8 mouse cellular contexts compared by ENCODE assay signal in the genomic region with DNA sequence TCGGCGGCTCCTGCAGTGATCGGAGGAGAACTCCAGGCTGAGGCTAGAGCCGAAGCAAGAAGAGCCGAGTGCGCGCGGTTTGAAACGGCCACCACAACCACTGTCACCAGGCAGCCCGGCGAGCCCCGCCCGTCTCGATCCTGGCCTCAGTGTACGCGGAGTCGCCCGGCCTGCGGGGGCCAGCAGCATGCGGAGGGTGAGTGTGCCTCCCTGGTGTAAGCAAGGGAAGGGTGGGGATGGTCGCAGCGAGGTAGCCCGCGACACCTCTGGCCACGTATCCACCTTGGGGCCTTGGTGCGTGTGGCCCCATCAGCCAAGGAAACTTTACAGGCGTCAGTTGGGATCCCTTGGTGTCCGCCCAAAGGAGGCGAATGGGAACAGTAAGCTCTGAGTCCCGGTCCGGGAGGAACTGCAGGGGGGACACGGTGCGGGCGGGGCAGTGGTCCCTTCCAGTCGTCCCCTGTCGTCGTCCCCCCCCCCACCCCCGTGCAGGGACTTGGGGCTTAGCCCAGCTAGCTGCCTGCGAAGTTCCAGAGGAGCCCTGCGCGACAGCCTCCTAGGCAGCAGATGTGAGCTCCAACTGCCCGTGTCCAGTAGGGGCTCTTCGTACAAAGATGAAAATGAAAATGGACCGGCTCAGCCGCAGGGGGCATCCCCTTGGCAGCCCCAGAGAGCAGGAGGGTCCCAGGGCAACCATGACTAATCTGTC. TPM values are rescaled to one million over a fixed set of nuclear protein-coding genes. Genes with fewer than 3 reads are reported as not detected.
DNase-seq lines count a peak whose midpoint lies in the region; ATAC-seq and TF ChIP-seq lines count a peak whose summit lies in the region.

No protein-coding gene starts in this region.

- H3K4me1 ChIP-seq in bone marrow macrophage, adult 2 months (ENCODE audit: control insufficient read depth, insufficient read depth, low read length) = 0 out of 2 replicates have a peak, but pooled peaks cover 2% of the 10 kb centered on the region
- no peaks in the 10 kb centered on the region for H3K4me1 ChIP-seq in forebrain, postnatal 0 days (ENCODE audit: insufficient read depth)
- peaks cover 8% of the 10 kb centered on the region for H3K4me1 ChIP-seq in intestine, embryonic 16.5 days (ENCODE audit: control insufficient read depth, insufficient read depth, low read length)
- no peaks in the 10 kb centered on the region; the same call in 1 of the 2 replicates for H3K4me1 ChIP-seq in lung, embryonic 16.5 days (replicated peaks; ENCODE audit: control insufficient read depth, insufficient read depth, low read length)
- peaks cover 15% of the 10 kb centered on the region for H3K4me1 ChIP-seq in stomach, embryonic 15.5 days

- peak; percentile 77 for ATAC-seq in forebrain, postnatal 0 days
- peak; percentile 57 for ATAC-seq in intestine, embryonic 16.5 days
- ATAC-seq in lung, embryonic 16.5 days (ENCODE audit: low read depth) = peak; percentile 67
- peak; percentile 60 for ATAC-seq in stomach, embryonic 15.5 days (ENCODE audit: insufficient read depth, low FRiP score, low read depth)
- no peak for ATAC-seq in activated CD4-positive, CD25-positive, alpha-beta regulatory T cell, adult 4 months

- TF ChIP-seq CTCF in bone marrow macrophage, adult 2 months (IDR thresholded peaks at IDR 0.05; ENCODE audit: low read depth, low read length) = no peak
- 0 out of 2 replicates have a peak, but pooled peaks have one; percentile 8 for TF ChIP-seq CTCF in forebrain, postnatal 0 days (IDR thresholded peaks at IDR 0.05; ENCODE audit: low read depth)

- no peak for TF ChIP-seq POLR2A in bone marrow macrophage, adult 2 months (IDR thresholded peaks at IDR 0.05; ENCODE audit: borderline replicate concordance, low read depth, low read length)

- peak; percentile 17 to 29 for DNase-seq in layer of hippocampus, postnatal 36 days
- no peak for DNase-seq in layer of hippocampus, adult 11-12 months (ENCODE audit: low spot score)
- DNase-seq in forebrain, postnatal 0 days = no peak

- 3% methylated on average over 42 of the region's 45 CpGs for WGBS in forebrain, postnatal 0 days
- WGBS in intestine, embryonic 16.5 days = 1% methylated on average over 45 of the region's 45 CpGs
- 1% methylated on average over 45 of the region's 45 CpGs for WGBS in lung, embryonic 16.5 days
- under 1% methylated on average over 45 of the region's 45 CpGs for WGBS in stomach, embryonic 15.5 days

- H3K27ac ChIP-seq in bone marrow macrophage, adult 2 months (ENCODE audit: insufficient read depth, low read depth, low read length) = no peak overlapping the region
- no peak overlapping the region for H3K27ac ChIP-seq in forebrain, postnatal 0 days (ENCODE audit: low read depth, low read length)
- H3K27ac ChIP-seq in intestine, embryonic 16.5 days (ENCODE audit: low read length) = no peak overlapping the region
- H3K27ac ChIP-seq in lung, embryonic 16.5 days (ENCODE audit: low read length) = no peak overlapping the region
- no peak overlapping the region for H3K27ac ChIP-seq in stomach, embryonic 15.5 days

- peaks cover 5% of the 10 kb centered on the region; the same call in 1 of the 2 replicates for H3K27me3 ChIP-seq in forebrain, postnatal 0 days (ENCODE audit: insufficient read depth, low read length)
- peaks cover 22% of the 10 kb centered on the region for H3K27me3 ChIP-seq in intestine, embryonic 16.5 days (replicated peaks; ENCODE audit: control insufficient read depth, insufficient read depth, low read length)
- peaks cover 8% of the 10 kb centered on the region; the same call in 1 of the 2 replicates for H3K27me3 ChIP-seq in lung, embryonic 16.5 days (ENCODE audit: control insufficient read depth, insufficient read depth, low read depth, low read length)
- H3K27me3 ChIP-seq in stomach, embryonic 15.5 days (replicated peaks) = peaks cover 18% of the 10 kb centered on the region

- peak overlapping the region; percentile 31; the same call in 1 of the 2 replicates for H3K9ac ChIP-seq in forebrain, postnatal 0 days
- peak overlapping the region; percentile 57 for H3K9ac ChIP-seq in intestine, embryonic 16.5 days (ENCODE audit: low read depth, low read length)
- peak overlapping the region; percentile 51 for H3K9ac ChIP-seq in lung, embryonic 16.5 days (ENCODE audit: low read length)
- peak overlapping the region; percentile 16; the same call in 1 of the 2 replicates for H3K9ac ChIP-seq in stomach, embryonic 15.5 days

- peak overlapping the region; percentile 59 for H3K4me3 ChIP-seq in bone marrow macrophage, adult 2 months (ENCODE audit: insufficient read depth, low read length)
- H3K4me3 ChIP-seq in forebrain, postnatal 0 days (ENCODE audit: low read depth, low read length) = peak overlapping the region; percentile 36
- peak overlapping the region; percentile 56 for H3K4me3 ChIP-seq in intestine, embryonic 16.5 days (ENCODE audit: low read length)
- H3K4me3 ChIP-seq in lung, embryonic 16.5 days (ENCODE audit: low read length) = peak overlapping the region; percentile 54
- peak overlapping the region; percentile 48 for H3K4me3 ChIP-seq in stomach, embryonic 15.5 days (replicated peaks)

- H3K4me2 ChIP-seq in forebrain, postnatal 0 days (ENCODE audit: low read depth) = peak overlapping the region; percentile 80
- H3K4me2 ChIP-seq in intestine, embryonic 16.5 days (ENCODE audit: low read depth, low read length) = peak overlapping the region; percentile 96
- H3K4me2 ChIP-seq in lung, embryonic 16.5 days (ENCODE audit: low read depth, low read length) = peak overlapping the region; percentile 98
- peak overlapping the region; percentile 97 for H3K4me2 ChIP-seq in stomach, embryonic 15.5 days

- no peaks in the 10 kb centered on the region for H3K36me3 ChIP-seq in forebrain, postnatal 0 days (ENCODE audit: insufficient read depth)
- H3K36me3 ChIP-seq in intestine, embryonic 16.5 days (ENCODE audit: control insufficient read depth, insufficient read depth, low read length) = no peaks in the 10 kb centered on the region
- H3K36me3 ChIP-seq in lung, embryonic 16.5 days (ENCODE audit: control insufficient read depth, insufficient read depth, low read length) = no peaks in the 10 kb centered on the region
- no peaks in the 10 kb centered on the region for H3K36me3 ChIP-seq in stomach, embryonic 15.5 days

- H3K9me3 ChIP-seq in forebrain, postnatal 0 days (ENCODE audit: low read length) = no peaks in the 10 kb centered on the region
- H3K9me3 ChIP-seq in intestine, embryonic 16.5 days (ENCODE audit: control insufficient read depth, low read length) = no peaks in the 10 kb centered on the region
- H3K9me3 ChIP-seq in lung, embryonic 16.5 days (ENCODE audit: control insufficient read depth, low read length) = no peaks in the 10 kb centered on the region
- H3K9me3 ChIP-seq in stomach, embryonic 15.5 days = no peaks in the 10 kb centered on the region

RNA-seq across cellular contexts. Expression of a gene that starts 0.4 kb away (rescaled TPM):
- 10 to 100 TPM; 45.8 to 46.6 TPM for total RNA-seq in layer of hippocampus, postnatal 36 days (2021)
- polyA plus RNA-seq in bone marrow macrophage, adult 2 months (2012; ENCODE audit: insufficient read depth, insufficient read length, missing spikeins) = 22.1 and 25.2 TPM in 2 replicates
- total RNA-seq in forebrain, postnatal 0 days (2014; rRNA removed) = 5.5 and 7.5 TPM in 2 replicates
- polyA plus RNA-seq in forebrain, postnatal 0 days (2015; fragmentation: Nextera tagmentation; extraction: Ambion mirVana) = 5.2 and 10.2 TPM in 2 replicates
- 8.8 and 10.2 TPM in 2 replicates for polyA plus RNA-seq in intestine, embryonic 16.5 days (2015; fragmentation: Nextera tagmentation; extraction: Ambion mirVana)
- 6.0 and 7.4 TPM in 2 replicates for polyA plus RNA-seq in lung, embryonic 16.5 days (2015; fragmentation: Nextera tagmentation; extraction: Ambion mirVana)
- 9.1 and 9.9 TPM in 2 replicates for polyA plus RNA-seq in stomach, embryonic 15.5 days (2015; fragmentation: Nextera tagmentation; extraction: Ambion mirVana)
- 1 to 10 TPM in 1 of 2 experiments, under 1 TPM in 1; 0.44 to 1.8 TPM for polyA plus RNA-seq in activated CD4-positive, CD25-positive, alpha-beta regulatory T cell, adult 4 months (2017; shearing (Covaris generic))

RNA-seq across cellular contexts. Expression of a gene that starts 13.7 kb away (rescaled TPM):
- total RNA-seq in layer of hippocampus, postnatal 36 days (2021) = not detected
- polyA plus RNA-seq in bone marrow macrophage, adult 2 months (2012; ENCODE audit: insufficient read depth, insufficient read length, missing spikeins) = not detected in 2 replicates
- total RNA-seq in forebrain, postnatal 0 days (2014; rRNA removed) = not detected in 2 replicates
- 0.48 and 0.64 TPM in 2 replicates for polyA plus RNA-seq in forebrain, postnatal 0 days (2015; fragmentation: Nextera tagmentation; extraction: Ambion mirVana)
- polyA plus RNA-seq in intestine, embryonic 16.5 days (2015; fragmentation: Nextera tagmentation; extraction: Ambion mirVana) = not detected in 2 replicates
- not detected in 2 replicates for polyA plus RNA-seq in lung, embryonic 16.5 days (2015; fragmentation: Nextera tagmentation; extraction: Ambion mirVana)
- polyA plus RNA-seq in stomach, embryonic 15.5 days (2015; fragmentation: Nextera tagmentation; extraction: Ambion mirVana) = not detected in 2 replicates
- polyA plus RNA-seq in activated CD4-positive, CD25-positive, alpha-beta regulatory T cell, adult 4 months (2017; shearing (Covaris generic)) = not detected

Comparison
In these comparisons a context has a peak if more than half of its experiments do, and no peak if none do; other contexts are left out.
1. DNase-seq: peak in layer of hippocampus, postnatal 36 days (2 of 2); none in layer of hippocampus, adult 11-12 months (single experiment) and forebrain, postnatal 0 days (single experiment).
2. Peak in every context shown above with its lines, with median percentiles within 50 percentile points of each other: H3K4me3 ChIP-seq, H3K4me2 ChIP-seq and H3K9ac ChIP-seq.